Mouse (Mus musculus) heart, embryonic 15.5 days (tissue): ENCODE measurements around the gene Vmp1. TPM values are rescaled to one million over a fixed set of nuclear protein-coding genes. Genes with fewer than 3 reads are reported as not detected.

ENCODE experiments used
- ATAC-seq: fragments of 200-750 bp; cut with Nextera tagmentation; replicated peaks from 2 replicates; pipeline ENCODE4 v1.8.0; 2017; ENCODE audit warnings: low read depth, moderate TSS enrichment; ENCODE audit not compliant: insufficient number of reproducible peaks, insufficient read depth, low FRiP score
- H3K27ac ChIP-seq: fragments of 300-500 bp; sonication (generic); 2 replicates; pipeline ENCODE4 v1.5.1; 2015; ENCODE audit warnings: mild to moderate bottlenecking, inconsistent platforms
- H3K27me3 ChIP-seq: fragments of 300-500 bp; sonication (generic); 2 replicates; pipeline ENCODE4 v1.6.1; 2015; ENCODE audit warnings: inconsistent platforms
- H3K36me3 ChIP-seq: fragments of 300-500 bp; sonication (generic); 2 replicates; pipeline ENCODE4 v1.6.1; 2015; ENCODE audit warnings: mild to moderate bottlenecking, inconsistent platforms
- H3K4me1 ChIP-seq: fragments of 300-500 bp; sonication (generic); replicated peaks from 2 replicates; pipeline ENCODE4 v1.6.1; 2015; ENCODE audit warnings: inconsistent platforms
- H3K4me2 ChIP-seq: fragments of 300-500 bp; sonication (generic); 2 replicates; pipeline ENCODE4 v1.6.1; 2015; ENCODE audit warnings: inconsistent platforms, mild to moderate bottlenecking, moderate library complexity
- H3K4me3 ChIP-seq: fragments of 300-500 bp; sonication (generic); 2 replicates; pipeline ENCODE4 v1.5.1; 2015; ENCODE audit warnings: mild to moderate bottlenecking, inconsistent platforms
- H3K9ac ChIP-seq: fragments of 300-500 bp; sonication (generic); 2 replicates; pipeline ENCODE4 v1.6.1; 2015; ENCODE audit warnings: mild to moderate bottlenecking, inconsistent platforms
- H3K9me3 ChIP-seq: fragments of 300-500 bp; sonication (generic); replicated peaks from 2 replicates; pipeline ENCODE4 v1.6.1; 2016; ENCODE audit warnings: inconsistent platforms
- WGBS: fragments of 180-500 bp; shearing (Covaris S2); methylation state at CpG from one replicate; pipeline ENCODE4 v1.1.7; 2015; ENCODE audit warnings: mixed read lengths; 5-methylcytosine and 5-hydroxymethylcytosine counted together
- polyA plus RNA-seq: library from polyadenylated mRNA; unstranded; fragments of >200 nt; fragmentation: Nextera tagmentation; extraction: Ambion mirVana; gene quantifications from 2 replicates; pipeline ENCODE4 v1.2.1, GENCODE M21; 2015

Vmp1 gene
- polyA plus RNA-seq, 1 experiment from 2014 or later: 74.3 TPM

DNA sequence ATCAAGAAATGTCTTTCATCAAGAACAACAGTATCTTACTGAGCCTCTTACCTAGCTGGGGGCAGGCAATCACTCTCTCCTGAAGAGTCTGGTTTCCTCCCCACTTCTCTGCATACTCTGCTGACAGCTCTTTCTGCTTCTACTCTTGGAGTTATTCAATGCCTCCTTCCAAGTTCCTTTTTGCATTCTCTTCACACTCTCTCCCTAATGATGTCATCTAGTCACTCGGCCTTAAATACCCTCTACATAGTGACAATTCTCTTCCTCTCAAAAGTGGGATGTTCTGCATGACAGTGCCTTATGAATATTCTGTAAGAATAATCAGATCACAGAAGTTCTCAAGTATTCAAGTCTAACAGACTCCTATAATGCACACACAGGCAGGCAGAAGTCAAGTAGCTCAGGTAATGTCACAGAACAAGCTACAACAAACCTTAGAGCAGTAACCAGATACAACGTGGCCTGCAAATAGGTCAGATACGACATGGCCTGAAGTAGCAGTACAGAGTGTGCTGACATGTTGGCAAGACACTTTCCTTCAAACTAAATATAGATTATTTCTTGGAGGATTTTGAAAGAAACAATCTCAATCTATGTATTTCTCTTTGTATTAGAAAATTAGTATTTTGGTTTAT lies 12.5 kb downstream of the Vmp1 start:
- no peak for ATAC-seq
- WGBS: 36% methylated on average over 3 of the region's 3 CpGs
- H3K4me1 ChIP-seq: peaks cover 8% of the 10 kb centered on the region; the same call in 1 of the 2 replicates

GRCm38 (mm10) chr11:86668169-86668568 lies 15.5 kb downstream of the Vmp1 start:
- H3K27me3 ChIP-seq: no peaks in the 10 kb centered on the region
- WGBS: 84% methylated on average over 3 of the region's 3 CpGs
- no peak overlapping the region for H3K4me2 ChIP-seq
- peaks cover 8% of the 10 kb centered on the region; the same call in 1 of the 2 replicates for H3K4me1 ChIP-seq
- no peak overlapping the region for H3K4me3 ChIP-seq
- no peak for ATAC-seq
- H3K36me3 ChIP-seq: peaks cover 5% of the 10 kb centered on the region; the same call in 1 of the 2 replicates
- H3K9me3 ChIP-seq: no peaks in the 10 kb centered on the region
- no peak overlapping the region for H3K9ac ChIP-seq
- no peak overlapping the region for H3K27ac ChIP-seq

More for the DNA sequence above, 12.5 kb downstream of the Vmp1 start:
- Histone ChIP-seq H3K9me3 (no peaks in the 10 kb centered on the region), H3K27me3 (no peaks in the 10 kb centered on the region), H3K27ac (no peak overlapping the region), H3K9ac (no peak overlapping the region), H3K4me2 (no peak overlapping the region), H3K4me3 (no peak overlapping the region), H3K36me3 (no peaks in the 10 kb centered on the region)

GRCm38 (mm10) chr11:86667553-86667952 lies 16.1 kb downstream of the Vmp1 start:
- Histone ChIP-seq H3K36me3 (peaks cover 8% of the 10 kb centered on the region; the same call in 1 of the 2 replicates), H3K27ac (no peak overlapping the region), H3K4me2 (no peak overlapping the region), H3K4me1 (peaks cover 8% of the 10 kb centered on the region; the same call in 1 of the 2 replicates), H3K27me3 (no peaks in the 10 kb centered on the region), H3K9me3 (no peaks in the 10 kb centered on the region), H3K4me3 (no peak overlapping the region), H3K9ac (no peak overlapping the region)
- WGBS: 90% methylated on average over 2 of the region's 2 CpGs
- no peak for ATAC-seq

DNA sequence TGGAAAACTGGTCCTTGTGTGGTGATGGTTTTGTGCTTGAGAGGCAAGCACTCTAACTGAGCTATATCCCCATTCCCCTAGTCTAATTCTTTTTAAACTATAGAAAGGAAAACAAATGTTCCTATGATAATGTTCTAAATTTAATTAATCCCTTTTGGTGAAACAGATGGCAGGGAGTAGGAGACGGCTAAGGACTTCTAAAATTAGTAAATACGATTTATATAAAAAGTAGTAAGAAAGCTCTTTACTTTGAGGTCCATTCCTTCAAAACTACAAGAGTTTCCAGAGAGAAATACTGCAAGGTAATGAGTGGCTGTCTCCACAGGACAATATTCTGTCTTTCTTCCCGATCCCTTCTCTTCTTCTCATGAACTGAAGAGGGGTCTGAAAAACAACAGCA lies 19.2 kb downstream of the Vmp1 start:
- H3K27ac ChIP-seq: no peak overlapping the region
- no peaks in the 10 kb centered on the region for H3K9me3 ChIP-seq
- H3K9ac ChIP-seq: no peak overlapping the region
- no peak overlapping the region for H3K4me2 ChIP-seq
- no peaks in the 10 kb centered on the region for H3K4me1 ChIP-seq
- 85% methylated on average over 3 of the region's 3 CpGs for WGBS
- H3K36me3 ChIP-seq: peaks cover 23% of the 10 kb centered on the region
- H3K27me3 ChIP-seq: no peaks in the 10 kb centered on the region
- no peak for ATAC-seq
- no peak overlapping the region for H3K4me3 ChIP-seq

- no peak overlapping the region for H3K27ac ChIP-seq
- H3K27me3 ChIP-seq: no peaks in the 10 kb centered on the region
- H3K4me1 ChIP-seq: no peaks in the 10 kb centered on the region
- H3K4me3 ChIP-seq: no peak overlapping the region
- no peak overlapping the region for H3K4me2 ChIP-seq
- peaks cover 23% of the 10 kb centered on the region for H3K36me3 ChIP-seq
- no peak for ATAC-seq
- no peak overlapping the region for H3K9ac ChIP-seq
- no peaks in the 10 kb centered on the region for H3K9me3 ChIP-seq
These were observed 19.7 kb downstream of the Vmp1 start for GRCm38 (mm10) chr11:86663977-86664376.

DNA sequence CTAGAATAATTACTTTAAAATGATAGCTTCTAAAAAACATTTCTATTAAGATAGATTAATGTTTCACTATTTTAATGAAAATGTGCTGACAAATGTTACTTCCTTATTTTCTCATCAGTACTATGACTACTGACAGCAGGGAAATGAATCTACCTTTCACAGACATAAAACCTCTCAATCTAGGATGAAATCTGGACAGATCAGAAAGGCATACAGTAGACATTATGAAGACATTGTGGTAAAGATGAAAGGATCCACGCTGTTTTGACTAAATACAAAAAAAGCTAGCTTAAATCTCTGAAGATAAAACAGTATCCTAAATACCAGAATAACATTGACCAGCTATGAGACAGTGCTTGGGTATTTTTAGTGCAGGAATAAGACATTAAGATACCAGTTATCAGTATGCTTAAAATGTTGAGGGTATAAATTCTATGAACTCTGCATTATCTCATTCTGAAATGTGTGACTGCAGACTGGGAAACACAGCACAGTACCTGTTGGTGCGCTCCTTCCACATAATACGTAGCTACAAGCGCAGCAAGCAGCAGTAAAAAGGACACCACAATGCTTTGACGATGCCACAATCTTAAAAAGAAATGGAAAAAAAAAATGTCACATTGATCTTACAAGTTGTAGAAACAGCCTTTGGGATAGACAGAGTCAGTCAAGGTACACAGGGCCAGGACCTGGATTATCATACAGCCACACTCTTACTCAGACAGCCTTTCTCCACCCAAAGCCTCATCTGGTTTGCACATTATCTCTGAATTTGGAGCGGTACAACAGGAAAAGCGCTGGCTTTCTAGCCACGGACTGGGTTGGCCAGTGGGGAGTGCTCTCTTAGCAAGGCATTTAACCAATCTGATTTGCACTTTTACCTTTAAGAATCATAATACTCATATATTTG lies 20.4 kb downstream of the Vmp1 start:
- no peak overlapping the region for H3K9ac ChIP-seq
- peaks cover 23% of the 10 kb centered on the region for H3K36me3 ChIP-seq
- H3K27me3 ChIP-seq: no peaks in the 10 kb centered on the region
- ATAC-seq: no peak
- no peak overlapping the region for H3K4me2 ChIP-seq
- H3K9me3 ChIP-seq: no peaks in the 10 kb centered on the region
- 76% methylated on average over 8 of the region's 8 CpGs for WGBS
- no peaks in the 10 kb centered on the region for H3K4me1 ChIP-seq
- H3K27ac ChIP-seq: no peak overlapping the region
- H3K4me3 ChIP-seq: no peak overlapping the region

GRCm38 (mm10) chr11:86657863-86658262 lies 25.8 kb downstream of the Vmp1 start:
- H3K4me3 ChIP-seq: no peak overlapping the region

GRCm38 (mm10) chr11:86656849-86657567 lies 26.6 kb downstream of the Vmp1 start:
- 39% methylated on average over 4 of the region's 4 CpGs for WGBS
- Histone ChIP-seq H3K9ac (no peak overlapping the region), H3K9me3 (no peaks in the 10 kb centered on the region), H3K4me1 (peaks cover 4% of the 10 kb centered on the region; the same call in 1 of the 2 replicates), H3K27me3 (no peaks in the 10 kb centered on the region), H3K4me3 (no peak overlapping the region), H3K27ac (peak overlapping the region; percentile 27; the same call in 1 of the 2 replicates), H3K36me3 (peaks cover 11% of the 10 kb centered on the region), H3K4me2 (no peak overlapping the region)
- ATAC-seq: no peak

More at GRCm38 (mm10) chr11:86657863-86658262, 25.8 kb downstream of the Vmp1 start:
- ATAC-seq: no peak
- no peaks in the 10 kb centered on the region for H3K27me3 ChIP-seq
- H3K4me2 ChIP-seq: no peak overlapping the region
- peaks cover 4% of the 10 kb centered on the region; the same call in 1 of the 2 replicates for H3K4me1 ChIP-seq
- no peak overlapping the region for H3K27ac ChIP-seq
- H3K9ac ChIP-seq: no peak overlapping the region
- peaks cover 16% of the 10 kb centered on the region for H3K36me3 ChIP-seq
- no peaks in the 10 kb centered on the region for H3K9me3 ChIP-seq

- WGBS: 20% methylated on average over 1 of the region's 1 CpGs
- Histone ChIP-seq H3K27me3 (no peaks in the 10 kb centered on the region), H3K4me1 (peaks cover 10% of the 10 kb centered on the region; the same call in 1 of the 2 replicates), H3K36me3 (peaks cover 3% of the 10 kb centered on the region; the same call in 1 of the 2 replicates), H3K9me3 (no peaks in the 10 kb centered on the region), H3K9ac (no peak overlapping the region), H3K27ac (no peak overlapping the region), H3K4me2 (no peak overlapping the region), H3K4me3 (no peak overlapping the region)
- ATAC-seq: no peak
These were observed 28.0 kb downstream of the Vmp1 start for GRCm38 (mm10) chr11:86655671-86656070.

DNA sequence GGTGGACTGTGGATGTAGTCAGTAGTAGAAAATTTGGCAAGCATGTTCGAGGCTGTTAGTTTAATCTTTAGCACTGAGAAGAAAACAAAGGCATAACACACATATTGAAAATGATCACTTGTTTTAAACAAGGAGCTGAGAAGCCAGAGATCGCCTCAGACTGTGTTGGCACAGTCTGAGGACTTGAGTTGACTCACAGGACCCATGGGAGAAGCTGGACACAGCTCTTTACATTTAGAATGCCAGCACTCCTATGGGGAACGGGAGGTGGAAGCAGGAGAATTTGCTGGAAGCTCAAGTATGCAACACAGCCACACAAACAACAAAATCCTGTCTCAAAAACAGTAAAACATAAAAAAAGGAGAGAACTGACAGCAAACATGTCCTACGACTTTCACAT lies 29.5 kb downstream of the Vmp1 start:
- Histone ChIP-seq H3K27ac (0 out of 2 replicates have a peak overlapping the region, but pooled peaks have one; percentile 40), H3K4me2 (no peak overlapping the region), H3K9me3 (no peaks in the 10 kb centered on the region), H3K36me3 (no peaks in the 10 kb centered on the region), H3K27me3 (no peaks in the 10 kb centered on the region), H3K4me1 (peaks cover 10% of the 10 kb centered on the region; the same call in 1 of the 2 replicates), H3K4me3 (no peak overlapping the region), H3K9ac (no peak overlapping the region)
- WGBS: 79% methylated on average over 4 of the region's 4 CpGs
- ATAC-seq: no peak

GRCm38 (mm10) chr11:86653446-86653845 lies 30.2 kb downstream of the Vmp1 start:
- WGBS: 22% methylated on average over 3 of the region's 3 CpGs
- Histone ChIP-seq H3K4me1 (peaks cover 10% of the 10 kb centered on the region; the same call in 1 of the 2 replicates), H3K36me3 (no peaks in the 10 kb centered on the region), H3K4me3 (no peak overlapping the region), H3K27me3 (no peaks in the 10 kb centered on the region), H3K9ac (no peak overlapping the region), H3K4me2 (no peak overlapping the region), H3K27ac (peak overlapping the region; percentile 34; the same call in 1 of the 2 replicates), H3K9me3 (no peaks in the 10 kb centered on the region)
- ATAC-seq: no peak
